Mouse (Mus musculus) hindbrain, embryonic 11.5 days (tissue): ENCODE measurements around the gene A730049H05Rik. TPM values are rescaled to one million over a fixed set of nuclear protein-coding genes. Genes with fewer than 3 reads are reported as not detected.

ENCODE experiments used
- ATAC-seq: fragments of 200-750 bp; cut with Nextera tagmentation; 2 replicates; pipeline ENCODE4 v1.8.0; 2017; ENCODE audit warnings: mild to moderate bottlenecking, moderate TSS enrichment, moderate library complexity; ENCODE audit not compliant: low FRiP score
- DNase-seq: peaks from one replicate; pipeline ENCODE4 v3.0.0-alpha.2; 2015; ENCODE audit warnings: low spot score
- H3K27ac ChIP-seq: fragments of 300-500 bp; sonication (generic); 2 replicates; pipeline ENCODE4 v1.5.1; 2014; ENCODE audit warnings: mild to moderate bottlenecking, low read depth, low read length
- H3K27me3 ChIP-seq: fragments of 300-500 bp; sonication (generic); 2 replicates; pipeline ENCODE4 v1.6.1; 2014; ENCODE audit warnings: mild to moderate bottlenecking, low read length, moderate library complexity, mixed read lengths; ENCODE audit not compliant: control insufficient read depth, insufficient read depth
- H3K36me3 ChIP-seq: fragments of 300-500 bp; sonication (generic); 2 replicates; pipeline ENCODE4 v1.6.1; 2014; ENCODE audit warnings: mild to moderate bottlenecking, low read length, moderate library complexity, mixed read lengths; ENCODE audit not compliant: control insufficient read depth, insufficient read depth
- H3K4me1 ChIP-seq: fragments of 300-500 bp; sonication (generic); replicated peaks from 2 replicates; pipeline ENCODE4 v1.6.1; 2014; ENCODE audit warnings: low read length, mixed read lengths; ENCODE audit not compliant: control insufficient read depth, insufficient read depth
- H3K4me2 ChIP-seq: fragments of 300-500 bp; sonication (generic); replicated peaks from 2 replicates; pipeline ENCODE4 v1.6.1; 2014; ENCODE audit warnings: mild to moderate bottlenecking, low read depth, low read length
- H3K4me3 ChIP-seq: fragments of 300-500 bp; sonication (generic); 2 replicates; pipeline ENCODE4 v1.5.1; 2014; ENCODE audit warnings: low read depth, low read length
- H3K9ac ChIP-seq: fragments of 300-500 bp; sonication (generic); 2 replicates; pipeline ENCODE4 v1.6.1; 2014; ENCODE audit warnings: low read depth, low read length
- H3K9me3 ChIP-seq: fragments of 300-500 bp; sonication (generic); 2 replicates; pipeline ENCODE4 v1.6.1; 2016; ENCODE audit warnings: low read length; ENCODE audit not compliant: control insufficient read depth
- WGBS: fragments of 180-500 bp; shearing (Covaris S2); extraction: QIAGEN DNeasy Blood & Tissue Kit; methylation state at CpG from one replicate; pipeline ENCODE4 v1.1.7; 2014; 5-methylcytosine and 5-hydroxymethylcytosine counted together
- polyA plus RNA-seq: library from polyadenylated mRNA; unstranded; fragments of >200 nt; fragmentation: Nextera tagmentation; extraction: Ambion mirVana; gene quantifications from 2 replicates; pipeline ENCODE4 v1.2.1, GENCODE M21; 2014

Gene A730049H05Rik
- polyA plus RNA-seq, 1 experiment from 2014 or later = 0.25 TPM

- no peak overlapping the region for H3K9ac ChIP-seq
- H3K4me3 ChIP-seq = no peak overlapping the region
- H3K27me3 ChIP-seq = no peaks in the 10 kb centered on the region
- H3K4me2 ChIP-seq = no peak overlapping the region
- DNase-seq = no peak
- no peak for ATAC-seq
- no peaks in the 10 kb centered on the region for H3K4me1 ChIP-seq
- H3K27ac ChIP-seq = no peak overlapping the region
- WGBS = 94% methylated on average over 2 of the region's 2 CpGs
- H3K9me3 ChIP-seq = no peaks in the 10 kb centered on the region
- H3K36me3 ChIP-seq = no peaks in the 10 kb centered on the region
Observed at GRCm38 (mm10) chr6:92843474-92843873, 27.2 kb downstream of the A730049H05Rik start.

DNA sequence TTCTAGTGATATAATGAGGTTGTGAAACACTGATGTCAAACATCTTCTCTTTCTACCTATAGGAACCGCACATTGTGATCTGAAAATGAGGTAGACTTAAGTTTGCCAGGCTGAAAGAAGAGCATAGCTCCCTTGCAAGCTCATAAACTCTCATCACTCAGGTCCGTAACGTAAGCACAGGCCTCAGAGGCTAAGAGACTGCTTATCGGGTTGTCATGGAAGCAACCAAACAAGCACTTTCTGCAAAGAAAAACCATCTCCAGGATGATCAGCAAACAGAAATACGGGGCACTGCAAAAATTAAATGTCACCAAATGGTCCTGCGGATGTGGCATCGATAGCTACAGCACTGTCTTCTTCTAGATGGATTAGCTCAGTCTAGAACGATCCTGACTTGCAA, 29.6 kb downstream of the A730049H05Rik start:
- Histone ChIP-seq H3K4me3 (no peak overlapping the region), H3K4me1 (no peaks in the 10 kb centered on the region), H3K4me2 (no peak overlapping the region), H3K36me3 (no peaks in the 10 kb centered on the region), H3K9ac (no peak overlapping the region), H3K27ac (no peak overlapping the region), H3K9me3 (no peaks in the 10 kb centered on the region), H3K27me3 (no peaks in the 10 kb centered on the region)
- no peak for ATAC-seq
- DNase-seq = no peak
- 89% methylated on average over 8 of the region's 8 CpGs for WGBS

DNA sequence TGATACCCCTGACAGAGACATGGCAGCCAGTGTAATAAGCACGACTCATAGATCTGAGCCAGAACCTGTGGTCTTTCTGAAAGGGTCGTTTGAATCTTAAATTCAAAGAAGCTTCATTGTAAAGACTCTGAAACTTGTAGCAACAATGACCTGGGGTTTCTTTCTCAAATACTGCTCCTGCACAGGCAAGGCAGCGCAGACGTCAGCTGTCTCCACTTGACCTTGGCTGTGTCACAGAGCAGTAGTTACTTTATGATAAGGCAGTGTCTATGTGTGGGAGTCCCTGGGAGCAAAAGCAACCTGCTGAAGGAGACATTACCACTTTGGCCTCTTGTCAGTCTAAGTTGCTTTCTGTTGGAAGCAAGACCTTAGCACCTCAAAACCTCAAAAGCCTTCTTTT, 30.3 kb downstream of the A730049H05Rik start:
- ATAC-seq = no peak
- Histone ChIP-seq H3K9ac (no peak overlapping the region), H3K27me3 (no peaks in the 10 kb centered on the region), H3K4me2 (no peak overlapping the region), H3K27ac (no peak overlapping the region), H3K4me3 (no peak overlapping the region), H3K9me3 (no peaks in the 10 kb centered on the region), H3K36me3 (no peaks in the 10 kb centered on the region), H3K4me1 (no peaks in the 10 kb centered on the region)
- DNase-seq = no peak
- 69% methylated on average over 4 of the region's 4 CpGs for WGBS

DNA sequence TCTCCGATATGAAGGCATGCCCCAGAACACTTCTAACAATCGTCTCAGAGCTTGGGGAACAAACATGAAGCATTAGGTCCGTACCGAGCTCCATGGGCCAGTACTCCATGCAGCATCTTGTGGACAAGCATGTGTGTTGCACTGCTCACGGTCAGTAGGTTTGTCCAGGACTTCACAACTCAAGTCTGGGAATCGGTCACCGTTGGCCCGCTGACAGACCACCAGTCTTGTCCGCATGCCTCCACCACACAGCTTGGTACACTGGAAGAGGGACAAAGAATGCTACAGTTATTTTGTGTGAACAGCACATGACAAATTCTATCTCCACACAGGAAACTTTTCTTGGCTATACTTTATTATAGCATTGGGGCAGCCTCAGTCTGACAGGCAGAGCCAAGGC, 32.9 kb downstream of the A730049H05Rik start:
- WGBS = 95% methylated on average over 9 of the region's 9 CpGs
- DNase-seq (no peak), ATAC-seq (no peak)
- Histone ChIP-seq H3K4me2 (no peak overlapping the region), H3K36me3 (no peaks in the 10 kb centered on the region), H3K27ac (no peak overlapping the region), H3K4me1 (no peaks in the 10 kb centered on the region), H3K9ac (no peak overlapping the region), H3K9me3 (no peaks in the 10 kb centered on the region), H3K4me3 (no peak overlapping the region), H3K27me3 (no peaks in the 10 kb centered on the region)

- Histone ChIP-seq H3K4me3 (no peak overlapping the region), H3K27ac (no peak overlapping the region), H3K9me3 (no peaks in the 10 kb centered on the region), H3K4me2 (no peak overlapping the region), H3K9ac (no peak overlapping the region), H3K4me1 (no peaks in the 10 kb centered on the region), H3K36me3 (no peaks in the 10 kb centered on the region), H3K27me3 (no peaks in the 10 kb centered on the region)
- DNase-seq = peak; percentile 16
- ATAC-seq = no peak
- 53% methylated on average over 5 of the region's 5 CpGs for WGBS
Observed at GRCm38 (mm10) chr6:92850250-92850649, 34.0 kb downstream of the A730049H05Rik start.

- Histone ChIP-seq H3K27ac (no peak overlapping the region), H3K27me3 (no peaks in the 10 kb centered on the region), H3K9me3 (no peaks in the 10 kb centered on the region), H3K36me3 (no peaks in the 10 kb centered on the region), H3K4me1 (no peaks in the 10 kb centered on the region), H3K4me2 (no peak overlapping the region), H3K9ac (no peak overlapping the region), H3K4me3 (no peak overlapping the region)
- WGBS = 85% methylated on average over 4 of the region's 4 CpGs
- ATAC-seq (no peak), DNase-seq (no peak)
Observed at GRCm38 (mm10) chr6:92854873-92855272, 38.6 kb downstream of the A730049H05Rik start.

GRCm38 (mm10) chr6:92857761-92858160, 41.5 kb downstream of the A730049H05Rik start:
- Histone ChIP-seq H3K4me1 (no peaks in the 10 kb centered on the region), H3K4me2 (no peak overlapping the region), H3K4me3 (no peak overlapping the region), H3K9me3 (no peaks in the 10 kb centered on the region), H3K36me3 (no peaks in the 10 kb centered on the region), H3K27ac (no peak overlapping the region), H3K9ac (no peak overlapping the region), H3K27me3 (no peaks in the 10 kb centered on the region)
- 90% methylated on average over 13 of the region's 13 CpGs for WGBS
- DNase-seq = no peak
- ATAC-seq = no peak

- no peak for DNase-seq
Observed at GRCm38 (mm10) chr6:92858721-92859510, 42.6 kb downstream of the A730049H05Rik start.

GRCm38 (mm10) chr6:92860285-92860912, 44.1 kb downstream of the A730049H05Rik start:
- Histone ChIP-seq H3K27ac (no peak overlapping the region), H3K4me1 (no peaks in the 10 kb centered on the region), H3K4me2 (no peak overlapping the region), H3K36me3 (no peaks in the 10 kb centered on the region), H3K4me3 (no peak overlapping the region), H3K9ac (no peak overlapping the region), H3K27me3 (no peaks in the 10 kb centered on the region), H3K9me3 (no peaks in the 10 kb centered on the region)
- 69% methylated on average over 5 of the region's 5 CpGs for WGBS
- ATAC-seq = no peak
- no peak for DNase-seq

More at GRCm38 (mm10) chr6:92858721-92859510, 42.6 kb downstream of the A730049H05Rik start:
- H3K4me2 ChIP-seq = no peak overlapping the region
- no peaks in the 10 kb centered on the region for H3K36me3 ChIP-seq
- H3K4me1 ChIP-seq = no peaks in the 10 kb centered on the region
- no peaks in the 10 kb centered on the region for H3K27me3 ChIP-seq
- H3K4me3 ChIP-seq = no peak overlapping the region
- ATAC-seq = no peak
- no peaks in the 10 kb centered on the region for H3K9me3 ChIP-seq
- no peak overlapping the region for H3K9ac ChIP-seq
- 80% methylated on average over 12 of the region's 12 CpGs for WGBS
- no peak overlapping the region for H3K27ac ChIP-seq
